Mouse (Mus musculus): ENCODE data around the gene Tsg101.

GRCm38 (mm10) chr7:46895511-46895910 is 24.3 kb downstream of the Tsg101 start:
- no peak for TF ChIP-seq CTCF (IDR thresholded peaks at IDR 0.05; ENCODE audit: control insufficient read depth, insufficient read depth, low read length)
- no peak for TF ChIP-seq POLR2A (IDR thresholded peaks at IDR 0.05; ENCODE audit: borderline replicate concordance, control insufficient read depth, low read depth, low read length)
